Mouse (Mus musculus) cortical plate, adult 2 months (tissue): ENCODE results near the gene Lifr.

Experiments used
- CTCF ChIP-seq: fragments of 200-500 bp; IDR thresholded peaks from 2 replicates; pipeline ENCODE4 v1.5.1; 2011; ENCODE audit warnings: mild to moderate bottlenecking, control low read depth, low read length; ENCODE audit not compliant: insufficient read depth; ENCODE audit errors: extremely low read depth
- POLR2A ChIP-seq: fragments of 200-500 bp; IDR thresholded peaks from 2 replicates; pipeline ENCODE4 v1.6.1; 2011; ENCODE audit warnings: mild to moderate bottlenecking, low read length, control low read depth; ENCODE audit not compliant: insufficient read depth; ENCODE audit errors: extremely low read depth

DNA sequence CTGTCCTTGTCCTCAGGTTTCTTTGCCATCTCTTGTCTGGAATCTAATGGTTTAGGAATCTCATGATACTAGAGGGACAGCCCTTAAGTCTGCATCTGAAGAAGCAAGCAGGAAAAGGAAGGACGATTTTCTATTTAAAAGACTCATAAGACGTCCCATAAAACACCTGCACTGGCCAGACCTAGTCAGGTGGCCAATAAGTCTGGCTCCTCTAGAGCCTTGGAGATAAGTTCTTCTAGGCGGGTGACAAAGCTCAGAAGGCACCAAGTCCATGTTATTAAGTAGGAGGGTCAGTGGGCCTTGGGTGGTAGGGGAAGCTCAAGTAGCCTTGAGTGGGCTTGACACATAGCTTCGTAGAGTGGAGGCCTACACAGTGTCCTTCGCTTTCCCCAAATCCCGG lies 67.2 kb downstream of the Lifr start:
- TF ChIP-seq CTCF = no peak
- TF ChIP-seq POLR2A = no peak
